Mouse (Mus musculus): ENCODE results near the gene Tspan10. TPM values are rescaled to one million over a fixed set of nuclear protein-coding genes. Genes with fewer than 3 reads are reported as not detected.
A peak's percentile ranks its signal among the peaks of the same experiment; 100 is the strongest.

Tspan10 gene
- polyA plus RNA-seq, 1 experiment from 2014 or later = 0.56 TPM

DNA sequence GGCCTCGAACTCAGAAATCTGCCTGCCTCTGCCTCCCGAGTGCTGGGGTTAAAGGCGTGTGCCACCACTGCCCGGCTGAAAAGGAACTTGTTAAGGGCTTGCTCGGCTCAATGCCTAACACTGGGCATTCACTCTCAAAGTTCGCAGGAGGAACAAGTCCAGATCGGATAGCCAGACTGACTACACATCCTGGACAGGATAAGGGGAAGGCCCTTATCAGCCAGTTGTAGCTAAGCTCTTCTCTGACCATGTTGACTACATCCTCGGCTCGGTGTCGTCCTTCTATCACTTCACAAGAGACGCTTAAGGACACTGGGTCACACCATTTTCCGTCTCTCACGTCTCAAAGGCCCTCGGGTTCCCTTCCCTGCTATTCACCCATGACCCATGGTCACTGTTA is 14.9 kb downstream of the Tspan10 start:
- Histone ChIP-seq H3K4me1 (ENCODE audit: control insufficient read depth, insufficient read depth, low read length) (no peaks in the 10 kb centered on the region; the same call in 1 of the 2 replicates), H3K4me3 (ENCODE audit: low read depth, low read length) (peak overlapping the region; percentile 89), H3K27me3 (ENCODE audit: control insufficient read depth, insufficient read depth, low read length) (no peaks in the 10 kb centered on the region), H3K4me2 (ENCODE audit: low read depth, low read length) (peak overlapping the region; percentile 83), H3K9me3 (replicated peaks; ENCODE audit: control insufficient read depth, low read length) (no peaks in the 10 kb centered on the region), H3K27ac (replicated peaks; ENCODE audit: low read depth, low read length) (peak overlapping the region; percentile 52; the same call in 1 of the 2 replicates), H3K36me3 (replicated peaks; ENCODE audit: control insufficient read depth, insufficient read depth, low read depth, low read length) (peaks cover 4% of the 10 kb centered on the region), H3K9ac (replicated peaks; ENCODE audit: low read length) (peak overlapping the region; percentile 95)
- WGBS = 35% methylated on average over 14 of the region's 14 CpGs
- DNase-seq (ENCODE audit: low spot score) = no peak
- ATAC-seq (replicated peaks; ENCODE audit: insufficient number of reproducible peaks, low FRiP score, low TSS enrichment, low read depth) = 0 out of 2 replicates have a peak, but pooled peaks have one; percentile 2

DNA sequence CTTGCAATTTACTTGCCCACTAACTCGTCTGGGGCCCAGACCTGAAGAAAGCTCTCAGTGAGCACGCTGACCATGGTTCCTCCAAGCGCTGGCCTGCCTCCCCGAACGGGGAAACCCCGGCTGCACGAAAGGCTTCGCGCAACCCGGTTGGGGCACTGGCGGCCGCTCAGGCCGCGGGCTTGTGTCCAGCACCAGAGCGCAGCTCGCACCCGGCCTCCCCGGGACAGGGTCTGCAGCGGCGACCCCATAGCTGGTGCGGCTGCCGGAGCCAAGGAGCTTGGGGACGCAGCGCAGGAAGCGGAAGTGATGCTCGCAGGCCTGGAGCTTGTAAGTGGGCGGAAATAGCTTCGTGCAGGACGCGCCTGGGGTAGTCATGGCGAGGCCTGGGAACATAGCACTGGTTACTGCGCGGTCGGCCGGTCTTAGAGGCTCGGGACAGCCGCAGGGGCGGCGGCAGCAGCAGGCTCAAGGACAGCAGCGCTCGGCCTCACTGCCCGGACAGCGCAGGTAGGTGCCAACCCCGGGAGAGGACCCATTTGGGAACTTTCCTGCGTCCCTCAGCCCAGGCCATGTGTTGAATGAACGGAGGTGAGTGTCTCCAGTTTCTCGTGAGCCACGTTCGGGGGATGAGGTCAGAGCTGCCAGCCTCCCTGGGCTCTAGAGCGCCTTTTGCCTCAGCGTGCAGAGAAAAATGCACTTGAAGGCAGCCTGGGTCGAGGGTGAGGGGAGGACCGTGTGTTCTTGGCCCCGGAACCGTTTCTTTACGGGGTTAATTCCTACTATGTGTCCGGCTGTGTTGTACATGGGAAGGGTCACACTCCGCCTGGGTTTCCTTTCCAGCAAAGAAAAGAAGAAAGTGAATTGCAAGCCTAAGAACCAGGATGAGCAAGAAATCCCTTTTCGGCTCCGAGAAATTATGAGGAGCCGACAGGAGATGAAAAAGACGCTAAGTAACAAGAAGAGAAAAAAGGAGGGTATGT is 15.6 kb downstream of the Tspan10 start, which contains the start of the genes Oxld1 and Ccdc137:
Gene Oxld1 (minus strand): TSS at position 297 of the 980 bp plus-strand sequence.
Gene Ccdc137 (plus strand): TSS at position 344 of the 980 bp plus-strand sequence.
- WGBS = 5% methylated on average over 62 of the region's 62 CpGs
- Histone ChIP-seq H3K27ac (replicated peaks; ENCODE audit: low read depth, low read length) (peak within 1 kb of the TSS; percentile 52; the same call in 1 of the 2 replicates), H3K4me2 (ENCODE audit: low read depth, low read length) (peak within 1 kb of the TSS; percentile 83), H3K36me3 (replicated peaks; ENCODE audit: control insufficient read depth, insufficient read depth, low read depth, low read length) (peaks cover 4% of the 10 kb centered on the region), H3K4me1 (ENCODE audit: control insufficient read depth, insufficient read depth, low read length) (no peaks in the 10 kb centered on the region; the same call in 1 of the 2 replicates), H3K4me3 (ENCODE audit: low read depth, low read length) (peak within 1 kb of the TSS; percentile 89), H3K9me3 (replicated peaks; ENCODE audit: control insufficient read depth, low read length) (no peaks in the 10 kb centered on the region), H3K9ac (replicated peaks; ENCODE audit: low read length) (peak within 1 kb of the TSS; percentile 95), H3K27me3 (ENCODE audit: control insufficient read depth, insufficient read depth, low read length) (no peaks in the 10 kb centered on the region)
- peak; percentile 86 for ATAC-seq (replicated peaks; ENCODE audit: insufficient number of reproducible peaks, low FRiP score, low TSS enrichment, low read depth)
- peak; percentile 92 for DNase-seq (ENCODE audit: low spot score)

DNA sequence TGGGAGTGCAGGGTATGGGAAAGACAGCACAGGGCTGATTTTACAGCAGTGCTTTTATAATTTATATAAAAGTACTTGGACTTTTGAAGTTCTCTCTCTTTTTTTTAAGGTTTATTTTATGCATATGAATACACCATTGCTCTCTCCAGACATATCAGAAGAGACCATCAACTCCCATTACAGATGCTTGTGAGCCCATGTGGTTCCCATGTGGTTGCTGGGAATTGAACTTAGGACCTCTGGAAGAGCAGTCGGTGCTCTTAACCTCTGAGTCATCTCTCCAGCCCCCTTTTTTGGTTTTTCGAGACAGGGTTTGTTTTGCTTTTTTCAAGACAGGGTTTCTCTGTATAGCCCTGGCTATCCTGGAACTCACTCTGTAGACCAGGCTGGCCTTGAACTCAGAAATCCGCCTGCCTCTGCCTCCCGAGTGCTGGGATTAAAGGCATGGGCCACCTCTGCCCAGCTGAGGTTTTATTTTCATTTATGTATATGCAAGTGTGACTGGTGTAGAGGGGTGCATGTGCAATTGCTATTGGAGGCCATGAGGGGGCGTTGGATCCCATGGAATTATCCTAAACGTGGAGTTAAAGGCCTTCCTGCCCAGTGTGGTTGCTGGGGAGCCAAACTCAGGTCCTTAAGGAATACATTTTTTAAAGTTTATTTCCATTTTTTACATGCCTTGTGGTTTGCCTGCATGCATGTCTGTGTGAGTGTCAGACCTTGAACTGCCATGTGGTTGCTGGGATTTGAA is 16.6 kb downstream of the Tspan10 start:
- ATAC-seq (replicated peaks; ENCODE audit: insufficient number of reproducible peaks, low FRiP score, low TSS enrichment, low read depth) = no peak
- 67% methylated on average over 6 of the region's 6 CpGs for WGBS
- Histone ChIP-seq H3K4me3 (ENCODE audit: low read depth, low read length) (peak overlapping the region; percentile 89), H3K9ac (replicated peaks; ENCODE audit: low read length) (peak overlapping the region; percentile 95), H3K4me2 (ENCODE audit: low read depth, low read length) (peak overlapping the region; percentile 83), H3K27me3 (ENCODE audit: control insufficient read depth, insufficient read depth, low read length) (no peaks in the 10 kb centered on the region), H3K36me3 (replicated peaks; ENCODE audit: control insufficient read depth, insufficient read depth, low read depth, low read length) (peaks cover 4% of the 10 kb centered on the region), H3K9me3 (replicated peaks; ENCODE audit: control insufficient read depth, low read length) (no peaks in the 10 kb centered on the region), H3K27ac (replicated peaks; ENCODE audit: low read depth, low read length) (no peak overlapping the region), H3K4me1 (ENCODE audit: control insufficient read depth, insufficient read depth, low read length) (no peaks in the 10 kb centered on the region; the same call in 1 of the 2 replicates)
- DNase-seq (ENCODE audit: low spot score) = no peak

DNA sequence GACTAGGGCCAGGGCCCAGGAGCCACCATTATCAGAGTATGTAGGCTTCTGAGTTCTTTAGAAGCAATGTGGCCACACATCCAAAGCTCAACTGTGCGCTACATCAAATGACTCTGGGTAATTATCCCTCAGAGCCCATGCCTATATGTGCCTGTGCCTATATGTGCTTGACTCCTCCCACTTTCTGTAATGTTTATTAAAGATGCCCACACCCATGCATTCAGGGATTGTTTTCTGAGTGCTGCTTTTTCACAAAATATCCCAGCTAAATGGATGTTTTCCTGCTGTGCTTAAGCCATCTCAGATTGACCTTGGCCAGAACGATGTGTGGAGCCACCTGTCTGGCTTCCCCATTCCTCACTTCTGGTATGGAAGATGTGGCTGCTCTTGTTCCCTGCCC is 21.1 kb downstream of the Tspan10 start:
- Histone ChIP-seq H3K4me1 (ENCODE audit: control insufficient read depth, insufficient read depth, low read length) (no peaks in the 10 kb centered on the region), H3K9ac (replicated peaks; ENCODE audit: low read length) (no peak overlapping the region), H3K36me3 (replicated peaks; ENCODE audit: control insufficient read depth, insufficient read depth, low read depth, low read length) (peaks cover 4% of the 10 kb centered on the region), H3K4me2 (ENCODE audit: low read depth, low read length) (no peak overlapping the region), H3K27ac (replicated peaks; ENCODE audit: low read depth, low read length) (no peak overlapping the region), H3K27me3 (ENCODE audit: control insufficient read depth, insufficient read depth, low read length) (no peaks in the 10 kb centered on the region), H3K4me3 (ENCODE audit: low read depth, low read length) (no peak overlapping the region), H3K9me3 (replicated peaks; ENCODE audit: control insufficient read depth, low read length) (no peaks in the 10 kb centered on the region)
- ATAC-seq (replicated peaks; ENCODE audit: insufficient number of reproducible peaks, low FRiP score, low TSS enrichment, low read depth) (no peak), DNase-seq (ENCODE audit: low spot score) (no peak)
- 90% methylated on average over 2 of the region's 2 CpGs for WGBS

GRCm38 (mm10) chr11:120464365-120464764 is 21.9 kb downstream of the Tspan10 start:
- H3K27me3 ChIP-seq (ENCODE audit: control insufficient read depth, insufficient read depth, low read length) = no peaks in the 10 kb centered on the region
- no peak for DNase-seq (ENCODE audit: low spot score)
- no peaks in the 10 kb centered on the region for H3K9me3 ChIP-seq (replicated peaks; ENCODE audit: control insufficient read depth, low read length)
- ATAC-seq (replicated peaks; ENCODE audit: insufficient number of reproducible peaks, low FRiP score, low TSS enrichment, low read depth) = no peak
- peaks cover 4% of the 10 kb centered on the region for H3K36me3 ChIP-seq (replicated peaks; ENCODE audit: control insufficient read depth, insufficient read depth, low read depth, low read length)
- 85% methylated on average over 5 of the region's 5 CpGs for WGBS
- no peak overlapping the region for H3K4me3 ChIP-seq (ENCODE audit: low read depth, low read length)
- no peak overlapping the region for H3K9ac ChIP-seq (replicated peaks; ENCODE audit: low read length)
- no peaks in the 10 kb centered on the region for H3K4me1 ChIP-seq (ENCODE audit: control insufficient read depth, insufficient read depth, low read length)
- H3K27ac ChIP-seq (replicated peaks; ENCODE audit: low read depth, low read length) = no peak overlapping the region
- no peak overlapping the region for H3K4me2 ChIP-seq (ENCODE audit: low read depth, low read length)

DNA sequence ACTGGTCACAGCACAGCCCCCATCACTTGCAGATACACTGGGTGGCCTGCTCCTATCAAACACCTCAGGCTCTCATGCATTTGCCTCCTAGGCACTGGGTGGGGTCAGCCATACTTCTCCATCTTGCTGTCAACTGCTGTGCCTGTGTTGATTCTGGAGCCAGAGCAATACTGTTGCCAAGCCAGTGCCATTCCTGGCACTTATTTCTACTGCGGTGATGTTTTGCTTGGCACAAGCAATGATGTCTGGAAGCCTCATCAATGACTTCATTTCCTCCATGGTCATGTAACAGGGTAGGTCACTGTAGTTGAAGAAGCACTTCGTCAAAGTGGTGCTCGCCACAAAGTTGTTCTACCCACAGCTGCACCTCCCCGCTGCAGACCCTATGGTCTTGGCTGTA is 23.1 kb downstream of the Tspan10 start:
- 93% methylated on average over 4 of the region's 4 CpGs for WGBS
- DNase-seq (ENCODE audit: low spot score) (no peak), ATAC-seq (replicated peaks; ENCODE audit: insufficient number of reproducible peaks, low FRiP score, low TSS enrichment, low read depth) (no peak)
- Histone ChIP-seq H3K27ac (replicated peaks; ENCODE audit: low read depth, low read length) (no peak overlapping the region), H3K4me2 (ENCODE audit: low read depth, low read length) (no peak overlapping the region), H3K36me3 (replicated peaks; ENCODE audit: control insufficient read depth, insufficient read depth, low read depth, low read length) (peaks cover 7% of the 10 kb centered on the region), H3K4me1 (ENCODE audit: control insufficient read depth, insufficient read depth, low read length) (no peaks in the 10 kb centered on the region), H3K4me3 (ENCODE audit: low read depth, low read length) (no peak overlapping the region), H3K9ac (replicated peaks; ENCODE audit: low read length) (no peak overlapping the region), H3K27me3 (ENCODE audit: control insufficient read depth, insufficient read depth, low read length) (no peaks in the 10 kb centered on the region), H3K9me3 (replicated peaks; ENCODE audit: control insufficient read depth, low read length) (no peaks in the 10 kb centered on the region)

GRCm38 (mm10) chr11:120467051-120467735 is 24.7 kb downstream of the Tspan10 start, which contains the start of gene Arl16:
Arl16 (minus strand) TSS chr11:120467607.
- peak within 1 kb of the TSS; percentile 82 for H3K4me3 ChIP-seq (ENCODE audit: low read depth, low read length)
- peak; percentile 99 for DNase-seq (ENCODE audit: low spot score)
- ATAC-seq (replicated peaks; ENCODE audit: insufficient number of reproducible peaks, low FRiP score, low TSS enrichment, low read depth) = peak; percentile 100
- H3K9me3 ChIP-seq (replicated peaks; ENCODE audit: control insufficient read depth, low read length) = no peaks in the 10 kb centered on the region
- H3K4me2 ChIP-seq (ENCODE audit: low read depth, low read length) = peak within 1 kb of the TSS; percentile 90
- under 1% methylated on average over 54 of the region's 54 CpGs for WGBS
- no peak within 1 kb of the TSS for H3K27ac ChIP-seq (replicated peaks; ENCODE audit: low read depth, low read length)
- H3K36me3 ChIP-seq (replicated peaks; ENCODE audit: control insufficient read depth, insufficient read depth, low read depth, low read length) = peaks cover 3% of the 10 kb centered on the region; the same call in 1 of the 2 replicates
- H3K27me3 ChIP-seq (ENCODE audit: control insufficient read depth, insufficient read depth, low read length) = no peaks in the 10 kb centered on the region
- no peaks in the 10 kb centered on the region for H3K4me1 ChIP-seq (ENCODE audit: control insufficient read depth, insufficient read depth, low read length)
- peak within 1 kb of the TSS; percentile 77 for H3K9ac ChIP-seq (replicated peaks; ENCODE audit: low read length)
